Comparison of ENCODE assay signal across 8 mouse cellular contexts in genomic region chr9:108808163-108808665, GRCm38 (mm10). TPM values are rescaled to one million over a fixed set of nuclear protein-coding genes. Genes with fewer than 3 reads are reported as not detected.
A peak's percentile ranks its signal among the peaks of the same experiment; 100 is the strongest.
DNase-seq lines count a peak whose midpoint lies in the region; ATAC-seq lines count a peak whose summit lies in the region.

Nckipsd (plus strand) TSS chr9:108808368.

- H3K27ac ChIP-seq in forebrain, embryonic 11.5 days (ENCODE audit: low read depth, low read length) = no peak within 1 kb of the TSS
- H3K27ac ChIP-seq in heart, embryonic 15.5 days = peak within 1 kb of the TSS; percentile 72
- H3K27ac ChIP-seq in liver, embryonic 12.5 days = peak within 1 kb of the TSS; percentile 93

- peaks cover 6% of the 10 kb centered on the region; the same call in 1 of the 2 replicates for H3K4me1 ChIP-seq in forebrain, embryonic 11.5 days (replicated peaks; ENCODE audit: control insufficient read depth, insufficient read depth, low read length)
- peaks cover 46% of the 10 kb centered on the region for H3K4me1 ChIP-seq in heart, embryonic 15.5 days (replicated peaks)
- H3K4me1 ChIP-seq in liver, embryonic 12.5 days = peaks cover 61% of the 10 kb centered on the region

- H3K27me3 ChIP-seq in forebrain, embryonic 11.5 days (ENCODE audit: control insufficient read depth, insufficient read depth, low read length) = no peaks in the 10 kb centered on the region
- H3K27me3 ChIP-seq in heart, embryonic 15.5 days = no peaks in the 10 kb centered on the region
- H3K27me3 ChIP-seq in liver, embryonic 12.5 days (replicated peaks) = no peaks in the 10 kb centered on the region
- no peaks in the 10 kb centered on the region for H3K27me3 ChIP-seq in splenic B cell, adult 2 months (ENCODE audit: control insufficient read depth, insufficient read depth, low read length, poor library complexity, severe bottlenecking)

- no peaks in the 10 kb centered on the region for H3K9me3 ChIP-seq in forebrain, embryonic 11.5 days (ENCODE audit: control insufficient read depth, low read length)
- H3K9me3 ChIP-seq in heart, embryonic 15.5 days (replicated peaks) = no peaks in the 10 kb centered on the region
- no peaks in the 10 kb centered on the region for H3K9me3 ChIP-seq in liver, embryonic 12.5 days (replicated peaks)

- peak within 1 kb of the TSS; percentile 69 for H3K4me3 ChIP-seq in forebrain, embryonic 11.5 days (ENCODE audit: low read depth, low read length)
- H3K4me3 ChIP-seq in heart, embryonic 15.5 days = peak within 1 kb of the TSS; percentile 91
- peak within 1 kb of the TSS; percentile 76 for H3K4me3 ChIP-seq in liver, embryonic 12.5 days

- peak within 1 kb of the TSS; percentile 79 for H3K9ac ChIP-seq in forebrain, embryonic 11.5 days (ENCODE audit: low read length)
- peak within 1 kb of the TSS; percentile 86 for H3K9ac ChIP-seq in heart, embryonic 15.5 days
- H3K9ac ChIP-seq in liver, embryonic 12.5 days = peak within 1 kb of the TSS; percentile 93

- DNase-seq in CD8-positive naive resting alpha-beta T cell, adult 2 months (ENCODE audit: low read depth in 2 of 2, low spot score in 2 of 2) = peak; percentile 94 to 95
- DNase-seq in c-Kit-positive CD71-positive TER-119-negative erythroid progenitor cells, embryonic 14.5 days (ENCODE audit: low read depth) = peak; percentile 85
- peak; percentile 98 for DNase-seq in forebrain, embryonic 11.5 days (ENCODE audit: low spot score)
- peak; percentile 96 for DNase-seq in kidney, postnatal 14 days
- DNase-seq in naive thymus-derived CD4-positive, alpha-beta T cell, adult 2 months (ENCODE audit: low read depth) = peak; percentile 97
- peak; percentile 94 for DNase-seq in splenic B cell, adult 2 months (ENCODE audit: low read depth, low spot score)

- peak; percentile 88 for ATAC-seq in forebrain, embryonic 11.5 days (replicated peaks; ENCODE audit: low FRiP score)
- ATAC-seq in heart, embryonic 15.5 days (replicated peaks; ENCODE audit: insufficient number of reproducible peaks, insufficient read depth, low FRiP score, low read depth) = peak; percentile 76
- peak; percentile 85 for ATAC-seq in liver, embryonic 12.5 days

- WGBS in forebrain, embryonic 11.5 days = under 1% methylated on average over 58 of the region's 62 CpGs
- under 1% methylated on average over 57 of the region's 62 CpGs for WGBS in heart, embryonic 15.5 days
- 2% methylated on average over 62 of the region's 62 CpGs for WGBS in liver, embryonic 12.5 days (ENCODE audit: insufficient replicate concordance)

- H3K36me3 ChIP-seq in forebrain, embryonic 11.5 days (ENCODE audit: control insufficient read depth, insufficient read depth, low read length) = peaks cover 12% of the 10 kb centered on the region
- peaks cover 38% of the 10 kb centered on the region for H3K36me3 ChIP-seq in heart, embryonic 15.5 days
- H3K36me3 ChIP-seq in liver, embryonic 12.5 days = peaks cover 67% of the 10 kb centered on the region
- peaks cover 7% of the 10 kb centered on the region; the same call in 1 of the 2 replicates for H3K36me3 ChIP-seq in splenic B cell, adult 2 months (ENCODE audit: control insufficient read depth, insufficient read depth, low read length, poor library complexity, severe bottlenecking)

- H3K4me2 ChIP-seq in forebrain, embryonic 11.5 days (ENCODE audit: low read depth, low read length, severe bottlenecking) = peak within 1 kb of the TSS; percentile 77
- peak within 1 kb of the TSS; percentile 95 for H3K4me2 ChIP-seq in heart, embryonic 15.5 days
- peak within 1 kb of the TSS; percentile 99 for H3K4me2 ChIP-seq in liver, embryonic 12.5 days

RNA-seq across cellular contexts. Expression of gene Nckipsd, which starts in this region (rescaled TPM):
- 14.4 and 22.0 TPM in 2 replicates for polyA plus RNA-seq in forebrain, embryonic 11.5 days (2014; fragmentation: Nextera tagmentation; extraction: Ambion mirVana)
- polyA plus RNA-seq in heart, embryonic 15.5 days (2015; fragmentation: Nextera tagmentation; extraction: Ambion mirVana) = 9.7 and 14.5 TPM in 2 replicates
- 5.6 and 9.1 TPM in 2 replicates for polyA plus RNA-seq in liver, embryonic 12.5 days (2016; fragmentation: Nextera tagmentation; extraction: Ambion mirVana)
